In the genomic region with DNA sequence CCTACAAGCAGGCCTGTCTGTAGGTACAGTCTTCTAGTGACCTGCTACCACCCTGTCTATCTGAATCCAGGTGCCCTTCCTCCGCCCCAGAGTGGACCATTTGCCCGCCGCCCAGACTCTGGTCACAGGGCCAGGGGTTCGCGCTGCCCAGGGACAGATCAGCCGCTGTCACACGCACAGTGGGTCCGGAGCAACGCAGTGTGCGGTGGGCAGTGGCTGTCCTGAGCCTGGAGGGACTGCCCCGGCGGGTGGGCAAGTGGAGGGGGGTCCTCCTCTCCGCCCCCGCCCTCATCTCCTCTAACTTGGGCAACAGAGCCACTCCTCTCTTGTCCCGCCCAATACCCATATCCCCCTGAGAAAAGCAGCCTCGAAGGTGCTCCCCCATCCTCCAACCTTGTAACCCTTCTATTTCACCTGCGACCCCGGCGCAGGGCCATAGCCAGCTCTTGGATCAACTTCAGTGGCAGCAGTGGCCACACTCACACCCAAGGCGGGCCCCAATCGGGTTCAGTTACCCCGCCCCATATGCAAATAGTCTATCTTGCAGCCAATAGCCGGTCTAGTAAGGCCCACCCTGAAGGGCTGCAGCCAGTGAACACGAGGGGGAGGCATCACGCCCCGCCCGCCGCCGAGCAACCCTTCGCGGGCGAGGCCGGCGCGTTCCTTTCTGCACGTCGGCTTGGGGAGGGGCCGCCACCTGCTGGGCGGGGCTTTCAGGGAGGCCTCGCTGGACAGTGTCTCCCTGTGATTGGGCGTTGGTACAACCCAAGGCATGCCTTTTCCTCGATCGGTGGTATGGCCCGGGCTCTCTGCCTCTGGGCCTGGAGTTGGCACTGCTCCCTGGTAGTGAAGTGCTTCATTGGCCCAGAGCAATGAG, we compare ENCODE assay signal across 1 mouse cellular context.
TF ChIP-seq lines count a peak whose summit lies in the region.

No protein-coding gene starts in this region.

TF ChIP-seq in CH12.LX, 34 proteins besides CTCF, POLR2A, EP300 and RAD21:
- TF ChIP-seq MXI1 (IDR thresholded peaks at IDR 0.05; ENCODE audit: low read depth, low read length), result peak; percentile 61; the same call in 1 of the 2 replicates
- peak; percentile 82; the same call in 1 of the 2 replicates for TF ChIP-seq CHD1 (IDR thresholded peaks at IDR 0.05; ENCODE audit: low read depth, low read length)
- peak; percentile 60; the same call in 1 of the 2 replicates for TF ChIP-seq MAZ (IDR thresholded peaks at IDR 0.05; ENCODE audit: low read depth, low read length)
- TF ChIP-seq MAX (IDR thresholded peaks at IDR 0.05; ENCODE audit: low read length), result peak; percentile 58; the same call in 1 of the 2 replicates
- TF ChIP-seq HCFC1 (IDR thresholded peaks at IDR 0.05; ENCODE audit: low read depth, low read length), result peak; percentile 19
- TF ChIP-seq NRF1 (IDR thresholded peaks at IDR 0.05; ENCODE audit: low read depth, low read length), result 0 out of 2 replicates have a peak, but pooled peaks have one; percentile 31
- 0 out of 2 replicates have a peak, but pooled peaks have one; percentile 12 for TF ChIP-seq TBP (conservative IDR thresholded peaks at IDR 0.05; ENCODE audit: low read depth, low read length)
- peak; percentile 12; the same call in 1 of the 2 replicates for TF ChIP-seq TCF12 (IDR thresholded peaks at IDR 0.05; ENCODE audit: low read depth, low read length)
- TF ChIP-seq E2F4 (IDR thresholded peaks at IDR 0.05; ENCODE audit: insufficient replicate concordance, low read depth, low read length), result no peak
- TF ChIP-seq NELFE (IDR thresholded peaks at IDR 0.05; ENCODE audit: low read depth, low read length), result peak; percentile 28; the same call in 1 of the 2 replicates
- peak; percentile 30; the same call in 1 of the 2 replicates for TF ChIP-seq MEF2A (IDR thresholded peaks at IDR 0.05; ENCODE audit: borderline replicate concordance, low read depth, low read length)
- TF ChIP-seq SIN3A (IDR thresholded peaks at IDR 0.05; ENCODE audit: low read length), result peak; percentile 73
- TF ChIP-seq PAX5 (IDR thresholded peaks at IDR 0.05; ENCODE audit: low read length), result no peak
- no peak for TF ChIP-seq USF2 (conservative IDR thresholded peaks at IDR 0.05; ENCODE audit: low read depth, low read length)
- no peak for TF ChIP-seq MYC (IDR thresholded peaks at IDR 0.05; ENCODE audit: low read depth, low read length)
